In the genomic region with DNA sequence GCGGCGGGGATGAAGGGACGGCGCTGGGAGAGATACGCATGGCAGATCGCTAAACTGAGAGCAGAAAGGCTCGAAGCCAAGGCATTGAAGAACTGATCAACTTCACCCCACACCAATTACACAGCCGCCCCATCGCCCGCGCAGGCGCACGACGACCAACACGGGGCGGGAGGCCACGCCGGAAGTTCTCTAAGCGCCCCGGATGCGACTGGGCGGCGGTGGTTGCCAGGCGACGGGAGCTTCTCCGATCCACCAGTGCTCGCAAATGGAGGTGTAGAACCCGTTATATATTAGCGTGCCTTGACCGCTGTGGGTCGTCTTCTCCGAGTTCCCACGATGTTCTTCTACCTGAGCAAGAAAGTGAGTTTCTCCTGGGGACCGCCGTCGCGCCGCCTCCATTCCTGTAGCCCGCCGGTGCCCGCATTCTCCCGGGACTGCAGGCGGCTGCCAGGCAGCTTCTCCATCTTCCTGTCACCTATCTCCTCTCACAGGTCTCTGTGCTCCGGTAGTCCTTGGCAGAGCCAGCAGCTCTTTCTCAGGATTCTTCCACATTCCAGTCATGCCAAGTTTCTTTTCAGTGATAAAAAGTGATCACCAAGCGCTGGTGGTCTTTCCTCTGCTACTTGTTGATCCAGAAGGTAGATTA, we compare ENCODE assay signal across 8 mouse cellular contexts. TPM values are rescaled to one million over a fixed set of nuclear protein-coding genes. Genes with fewer than 3 reads are reported as not detected.
A peak's percentile ranks its signal among the peaks of the same experiment; 100 is the strongest.
DNase-seq lines count a peak whose midpoint lies in the region; ATAC-seq and TF ChIP-seq lines count a peak whose summit lies in the region.

A gene (plus strand): TSS at position 73 of the 646 bp plus-strand sequence.

- peaks cover 5% of the 10 kb centered on the region; the same call in 1 of the 2 replicates for H3K36me3 ChIP-seq in kidney, embryonic 14.5 days (ENCODE audit: control insufficient read depth, insufficient read depth, low read length)
- H3K36me3 ChIP-seq in limb, embryonic 14.5 days (ENCODE audit: control insufficient read depth, insufficient read depth, low read length) = peaks cover 8% of the 10 kb centered on the region; the same call in 1 of the 2 replicates
- peaks cover 5% of the 10 kb centered on the region for H3K36me3 ChIP-seq in midbrain, embryonic 16.5 days (ENCODE audit: control insufficient read depth, insufficient read depth, low read length)
- no peaks in the 10 kb centered on the region for H3K36me3 ChIP-seq in spleen, adult 2 months (ENCODE audit: control insufficient read depth, insufficient read depth, low read length)

- peaks cover 9% of the 10 kb centered on the region for H3K4me1 ChIP-seq in embryonic fibroblast, embryonic 13.5 days (ENCODE audit: control insufficient read depth, insufficient read depth, low read length)
- H3K4me1 ChIP-seq in kidney, embryonic 14.5 days (ENCODE audit: control insufficient read depth, insufficient read depth, low read length) = no peaks in the 10 kb centered on the region
- peaks cover 4% of the 10 kb centered on the region for H3K4me1 ChIP-seq in limb, embryonic 14.5 days (ENCODE audit: control insufficient read depth, insufficient read depth, low read length)
- peaks cover 14% of the 10 kb centered on the region for H3K4me1 ChIP-seq in midbrain, embryonic 16.5 days (ENCODE audit: control insufficient read depth, insufficient read depth, low read length)
- H3K4me1 ChIP-seq in spleen, adult 2 months (ENCODE audit: control insufficient read depth, insufficient read depth, insufficient read length) = no peaks in the 10 kb centered on the region

- peak within 1 kb of the TSS; percentile 81 for H3K4me2 ChIP-seq in kidney, embryonic 14.5 days (replicated peaks; ENCODE audit: low read depth, low read length)
- peak within 1 kb of the TSS; percentile 88 for H3K4me2 ChIP-seq in limb, embryonic 14.5 days (replicated peaks; ENCODE audit: low read depth, low read length, severe bottlenecking)
- H3K4me2 ChIP-seq in midbrain, embryonic 16.5 days (ENCODE audit: low read length) = peak within 1 kb of the TSS; percentile 55

- DNase-seq in B cell, adult 2 months = peak; percentile 94 to 95
- peak; percentile 94 for DNase-seq in brain, adult 2 months (ENCODE audit: low read depth, low spot score)
- DNase-seq in heart, adult 9 months (ENCODE audit: low spot score in 2 of 2) = peak; percentile 87 to 90
- DNase-seq in limb, embryonic 14.5 days (ENCODE audit: low spot score) = peak; percentile 91
- DNase-seq in spleen, adult 2 months (ENCODE audit: low read depth in 1 of 2, low spot score in 2 of 2) = peak; percentile 74 to 93

- peak within 1 kb of the TSS; percentile 71 for H3K4me3 ChIP-seq in embryonic fibroblast, embryonic 13.5 days (ENCODE audit: insufficient read depth, low read length)
- peak within 1 kb of the TSS; percentile 66 for H3K4me3 ChIP-seq in kidney, embryonic 14.5 days (ENCODE audit: low read length)
- peak within 1 kb of the TSS; percentile 76 for H3K4me3 ChIP-seq in limb, embryonic 14.5 days (replicated peaks; ENCODE audit: low read length)
- H3K4me3 ChIP-seq in midbrain, embryonic 16.5 days (ENCODE audit: low read depth, low read length) = peak within 1 kb of the TSS; percentile 63
- H3K4me3 ChIP-seq in spleen, adult 2 months (ENCODE audit: extremely low read depth, insufficient read depth, insufficient read length) = peak within 1 kb of the TSS; percentile 63

- no peaks in the 10 kb centered on the region for H3K9me3 ChIP-seq in kidney, embryonic 14.5 days (ENCODE audit: control insufficient read depth, low read length)
- H3K9me3 ChIP-seq in limb, embryonic 14.5 days (ENCODE audit: control insufficient read depth, low read length) = no peaks in the 10 kb centered on the region
- H3K9me3 ChIP-seq in midbrain, embryonic 16.5 days (replicated peaks; ENCODE audit: control insufficient read depth, low read length, poor library complexity, severe bottlenecking) = no peaks in the 10 kb centered on the region

- H3K27me3 ChIP-seq in kidney, embryonic 14.5 days (ENCODE audit: control insufficient read depth, insufficient read depth, low read length) = no peaks in the 10 kb centered on the region
- no peaks in the 10 kb centered on the region for H3K27me3 ChIP-seq in limb, embryonic 14.5 days (ENCODE audit: control insufficient read depth, insufficient read depth, low read length)
- no peaks in the 10 kb centered on the region for H3K27me3 ChIP-seq in midbrain, embryonic 16.5 days (ENCODE audit: control insufficient read depth, insufficient read depth, low read depth, low read length)
- no peaks in the 10 kb centered on the region; the same call in 1 of the 2 replicates for H3K27me3 ChIP-seq in spleen, adult 2 months (ENCODE audit: control insufficient read depth, insufficient read depth, low read length)

- no peak for TF ChIP-seq CTCF in embryonic fibroblast, embryonic 13.5 days (IDR thresholded peaks at IDR 0.05; ENCODE audit: borderline replicate concordance, insufficient read depth, low read length)
- TF ChIP-seq CTCF in spleen, adult 2 months (IDR thresholded peaks at IDR 0.05; ENCODE audit: extremely low read depth, insufficient read depth, insufficient read length, insufficient replicate concordance) = no peak

- H3K9ac ChIP-seq in kidney, embryonic 14.5 days (ENCODE audit: low read depth, low read length) = peak within 1 kb of the TSS; percentile 47
- peak within 1 kb of the TSS; percentile 67 for H3K9ac ChIP-seq in limb, embryonic 14.5 days (ENCODE audit: low read depth, low read length, severe bottlenecking)
- H3K9ac ChIP-seq in midbrain, embryonic 16.5 days (ENCODE audit: low read depth, low read length) = peak within 1 kb of the TSS; percentile 73

- TF ChIP-seq POLR2A in embryonic fibroblast, embryonic 13.5 days (IDR thresholded peaks at IDR 0.05; ENCODE audit: low read depth, low read length) = peak; percentile 92
- peak; percentile 62; the same call in 1 of the 2 replicates for TF ChIP-seq POLR2A in limb, embryonic 14.5 days (IDR thresholded peaks at IDR 0.05; ENCODE audit: borderline replicate concordance, extremely low read depth, insufficient read depth, insufficient read length)
- TF ChIP-seq POLR2A in spleen, adult 2 months (IDR thresholded peaks at IDR 0.05; ENCODE audit: low read depth, low read length) = no peak; the same call in 1 of the 2 replicates

- peak; percentile 90 for ATAC-seq in kidney, embryonic 14.5 days (ENCODE audit: low FRiP score, low TSS enrichment)
- ATAC-seq in limb, embryonic 14.5 days (ENCODE audit: low FRiP score, low read depth) = peak; percentile 84
- peak; percentile 99 for ATAC-seq in midbrain, embryonic 16.5 days

- H3K27ac ChIP-seq in embryonic fibroblast, embryonic 13.5 days (ENCODE audit: insufficient read depth, low read length) = peak within 1 kb of the TSS; percentile 28
- H3K27ac ChIP-seq in kidney, embryonic 14.5 days (ENCODE audit: low read depth, low read length) = no peak within 1 kb of the TSS
- H3K27ac ChIP-seq in limb, embryonic 14.5 days (replicated peaks; ENCODE audit: low read depth, low read length) = peak within 1 kb of the TSS; percentile 68
- H3K27ac ChIP-seq in midbrain, embryonic 16.5 days (ENCODE audit: low read length) = peak within 1 kb of the TSS; percentile 86
- H3K27ac ChIP-seq in spleen, adult 2 months (ENCODE audit: insufficient read depth, low read length) = no peak within 1 kb of the TSS

- under 1% methylated on average over 45 of the region's 45 CpGs for WGBS in kidney, embryonic 14.5 days
- under 1% methylated on average over 45 of the region's 45 CpGs for WGBS in limb, embryonic 14.5 days
- WGBS in midbrain, embryonic 16.5 days = under 1% methylated on average over 45 of the region's 45 CpGs
- under 1% methylated on average over 45 of the region's 45 CpGs for WGBS in spleen, adult 2 months

RNA-seq across cellular contexts. Expression of the gene that starts here (rescaled TPM):
- 31.9 and 33.4 TPM in 2 replicates for polyA plus RNA-seq in embryonic fibroblast, embryonic 13.5 days (2011; ENCODE audit: insufficient read length, low read depth, missing spikeins)
- polyA plus RNA-seq in kidney, embryonic 14.5 days (2014; fragmentation: Nextera tagmentation; extraction: Ambion mirVana) = 9.9 and 21.9 TPM in 2 replicates
- 16.7 and 18.8 TPM in 2 replicates for polyA plus RNA-seq in limb, embryonic 14.5 days (2012; rRNA removed)
- 17.8 and 22.3 TPM in 2 replicates for polyA plus RNA-seq in limb, embryonic 14.5 days (2014; fragmentation: Nextera tagmentation; extraction: Ambion mirVana)
- 25.4 and 25.5 TPM in 2 replicates for polyA plus RNA-seq in midbrain, embryonic 16.5 days (2015; fragmentation: Nextera tagmentation; extraction: Ambion mirVana)
- polyA plus RNA-seq in spleen, adult 2 months (2012; rRNA removed) = 0.32 and 0.36 TPM in 2 replicates

Comparison
In these comparisons a context has a peak if more than half of its experiments do, and no peak if none do; other contexts are left out.
1. Peak in DNase-seq and H3K4me3 ChIP-seq in spleen, adult 2 months; RNA of the gene not detected or under 1 TPM.
2. H3K27ac ChIP-seq: peak in embryonic fibroblast, embryonic 13.5 days (single experiment), limb, embryonic 14.5 days (single experiment) and midbrain, embryonic 16.5 days (single experiment); none in kidney, embryonic 14.5 days (single experiment) and spleen, adult 2 months (single experiment).
3. Peak in every context shown above with its lines, with median percentiles within 50 percentile points of each other: DNase-seq, H3K4me3 ChIP-seq, ATAC-seq, H3K4me2 ChIP-seq and H3K9ac ChIP-seq.